13 mouse cellular contexts compared by ENCODE assay signal in the genomic region with DNA sequence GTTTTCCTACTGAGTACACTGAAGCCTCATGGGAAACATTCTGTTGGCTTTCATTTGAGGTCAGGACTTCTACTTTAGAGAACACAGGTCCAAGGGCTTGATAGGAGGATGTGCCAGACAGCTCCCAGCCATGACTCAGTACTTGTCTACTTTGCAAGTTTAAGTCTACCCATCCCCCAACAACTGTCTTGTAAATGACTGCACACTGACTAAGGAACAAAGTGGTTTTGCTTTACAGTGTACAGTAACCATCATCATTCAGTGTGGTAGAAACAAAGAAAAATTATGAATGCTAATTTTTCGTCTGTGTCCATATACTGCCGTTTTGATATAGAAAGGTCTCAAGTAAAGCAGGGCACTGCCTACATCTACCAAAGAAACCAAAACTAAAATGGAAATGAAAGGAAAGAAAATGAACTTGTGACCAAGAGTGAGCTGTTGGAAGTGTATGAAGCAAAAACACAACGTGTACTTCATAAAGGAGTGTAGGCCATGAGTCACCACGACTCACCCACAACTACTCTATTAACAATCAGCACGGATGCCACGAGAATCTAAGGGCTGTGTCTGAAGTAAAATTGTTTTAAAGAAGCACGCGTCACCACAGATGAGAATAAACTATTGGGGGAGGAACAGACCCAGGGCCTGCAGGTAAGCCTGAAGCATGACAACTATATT. TPM values are rescaled to one million over a fixed set of nuclear protein-coding genes. Genes with fewer than 3 reads are reported as not detected.
DNase-seq lines count a peak whose midpoint lies in the region; ATAC-seq lines count a peak whose summit lies in the region.
"Had no signal": no experiment of that assay in that cellular context is flagged by ENCODE, and none has a peak within 500 bp of the region (broad histone marks: within the 10 kb centered on the region; RNA-seq: fewer than 3 reads in every experiment).

No protein-coding gene starts in this region.

- H3K27me3 ChIP-seq in megakaryocyte, embryonic 14.5 days (replicated peaks), result no peaks in the 10 kb centered on the region
- H3K27me3 ChIP-seq: forebrain, embryonic 12.5 days; limb, embryonic 12.5 days had no signal

- peaks cover 26% of the 10 kb centered on the region for H3K4me1 ChIP-seq in megakaryocyte, embryonic 14.5 days
- H3K4me1 ChIP-seq: forebrain, embryonic 12.5 days; limb, embryonic 12.5 days had no signal

- no peaks in the 10 kb centered on the region for H3K36me3 ChIP-seq in megakaryocyte, embryonic 14.5 days (replicated peaks; ENCODE audit: low read length)
- H3K36me3 ChIP-seq: forebrain, embryonic 12.5 days; limb, embryonic 12.5 days had no signal

- H3K4me3 ChIP-seq in megakaryocyte, embryonic 14.5 days (replicated peaks), result peak overlapping the region; percentile 78
- H3K4me3 ChIP-seq: forebrain, embryonic 12.5 days; limb, embryonic 12.5 days had no signal

- DNase-seq in 3T3-L1 (ENCODE audit: low read depth, low spot score), result peak; percentile 94
- DNase-seq in spleen, postnatal 36 days (ENCODE audit: low spot score in 2 of 2), result no peak
- no peak for DNase-seq in adrenal gland, postnatal 25 days
- DNase-seq in layer of hippocampus, adult 8-10 months (ENCODE audit: low spot score in 2 of 2), result no peak
- DNase-seq: gastrocnemius, postnatal 25 days; kidney, adult 9 months; lung, postnatal 10 days; thymus, postnatal 36 days had no signal

- ATAC-seq in CD4-positive, CD25-positive, alpha-beta regulatory T cell, adult 4 months, result peak; percentile 79
- peak; percentile 68 for ATAC-seq in activated CD4-positive, CD25-positive, alpha-beta regulatory T cell, adult 4 months

- H3K9me3 ChIP-seq in megakaryocyte, embryonic 14.5 days, result no peaks in the 10 kb centered on the region
- H3K9me3 ChIP-seq: forebrain, embryonic 12.5 days; limb, embryonic 12.5 days had no signal

RNA-seq across cellular contexts. Expression of a gene that starts 53.3 kb away (rescaled TPM):
- polyA plus RNA-seq in CD4-positive, CD25-positive, alpha-beta regulatory T cell, adult 4 months (2017; shearing (Covaris generic)), result 100 to 1,000 TPM; 437 to 460 TPM
- polyA plus RNA-seq in activated CD4-positive, CD25-positive, alpha-beta regulatory T cell, adult 4 months (2017; shearing (Covaris generic)), result 100 to 1,000 TPM; 437 to 475 TPM
- 1.4 TPM in 1 of 2 replicates, not detected in the other for polyA plus RNA-seq in megakaryocyte, embryonic 14.5 days (2012; ENCODE audit: insufficient read depth, low replicate concordance)
- 7.1 and 13.0 TPM in 2 replicates for total RNA-seq in adrenal gland, postnatal 25 days (2021)
- total RNA-seq in layer of hippocampus, adult 8-10 months (2022), result 1 to 10 TPM; 4.7 to 7.0 (median 6.3) TPM

Comparison
In these comparisons a context has a peak if more than half of its experiments do, and no peak if none do; other contexts are left out.
1. RNA of a gene that starts 53.3 kb away (polyA plus RNA-seq): 437 to 475 TPM in activated CD4-positive, CD25-positive, alpha-beta regulatory T cell, adult 4 months and 437 to 460 TPM in CD4-positive, CD25-positive, alpha-beta regulatory T cell, adult 4 months; 1.4 TPM in megakaryocyte, embryonic 14.5 days; every median in the first group is over 100 times any median in the second.